Mouse (Mus musculus): ENCODE data around the gene Grpel1. TPM values are rescaled to one million over a fixed set of nuclear protein-coding genes. Genes with fewer than 3 reads are reported as not detected.

The Grpel1 gene
- total RNA-seq, 2 experiments from 2014 or later: 58.7 to 63.3 TPM

DNA sequence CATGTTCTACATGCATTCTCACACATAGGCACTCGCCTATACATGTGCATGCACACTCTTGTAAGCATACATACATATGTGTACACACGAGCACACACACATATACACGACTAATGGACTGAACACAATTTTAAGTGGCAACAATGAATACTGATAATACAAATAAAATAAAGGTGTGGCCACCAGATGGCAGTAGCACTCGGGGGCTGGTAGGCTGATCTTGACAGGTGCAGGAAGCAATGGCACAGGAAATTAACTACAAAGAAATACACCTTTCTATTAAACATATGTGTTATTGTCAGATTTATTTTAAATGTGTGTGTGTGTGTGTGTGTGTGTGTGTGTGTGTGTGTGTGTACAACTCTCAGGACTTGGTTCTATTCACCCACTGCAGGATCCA lies 5.9 kb upstream of the Grpel1 start:
- intact Hi-C loops (cut with DNase I): no loop called here

DNA sequence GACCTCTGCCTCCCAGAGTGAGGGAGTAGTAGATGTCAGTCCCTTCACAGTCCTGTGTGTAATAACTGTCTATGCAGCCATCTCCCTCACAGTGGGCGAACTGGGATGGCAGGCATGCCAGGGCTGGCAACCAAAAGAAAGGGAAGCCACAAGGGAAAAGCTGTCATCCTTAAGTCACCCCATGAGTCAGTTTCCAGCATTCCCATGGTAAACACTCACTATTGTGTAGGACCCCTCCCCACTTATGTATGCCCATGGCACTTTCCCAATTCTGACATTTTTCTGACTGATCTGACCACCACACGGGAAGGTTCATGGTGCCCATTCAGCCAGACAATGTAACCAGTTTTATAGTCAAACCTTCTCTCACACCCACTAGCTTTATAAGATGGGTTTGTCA lies 4.1 kb upstream of the Grpel1 start:
- intact Hi-C loops (cut with DNase I): loop anchor here (5.0 kb wide), 2 partner anchors 72 to 122 kb away; no protein-coding TSS in a partner anchor
- no peak for DNase-seq (ENCODE audit: low spot score)

More for the DNA sequence above, 5.9 kb upstream of the Grpel1 start:
- no peak for DNase-seq (ENCODE audit: low spot score)

DNA sequence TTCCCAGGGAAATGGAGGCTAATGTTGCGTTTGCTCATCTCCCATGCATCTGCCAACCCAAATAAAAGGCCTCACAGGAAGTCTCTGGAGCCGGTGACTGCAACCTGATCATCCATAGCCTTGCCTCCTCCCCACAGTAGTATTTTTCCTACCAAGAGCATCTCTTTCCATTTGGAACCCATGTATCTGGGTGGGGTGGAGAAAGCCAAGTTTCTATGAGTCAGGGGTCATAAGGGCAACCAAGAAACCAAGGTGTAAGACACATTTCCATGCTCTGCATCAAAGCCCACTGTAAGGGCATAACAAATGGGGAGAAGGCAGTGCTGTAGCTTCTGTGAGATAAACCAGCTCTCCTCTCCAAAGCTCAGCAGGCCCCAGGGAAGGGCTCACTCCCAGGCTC lies 3.6 kb upstream of the Grpel1 start:
- no peak for DNase-seq (ENCODE audit: low spot score)
- intact Hi-C loops (cut with DNase I): loop anchor here (5.0 kb wide), 2 partner anchors 71 to 121 kb away; no protein-coding TSS in a partner anchor

DNA sequence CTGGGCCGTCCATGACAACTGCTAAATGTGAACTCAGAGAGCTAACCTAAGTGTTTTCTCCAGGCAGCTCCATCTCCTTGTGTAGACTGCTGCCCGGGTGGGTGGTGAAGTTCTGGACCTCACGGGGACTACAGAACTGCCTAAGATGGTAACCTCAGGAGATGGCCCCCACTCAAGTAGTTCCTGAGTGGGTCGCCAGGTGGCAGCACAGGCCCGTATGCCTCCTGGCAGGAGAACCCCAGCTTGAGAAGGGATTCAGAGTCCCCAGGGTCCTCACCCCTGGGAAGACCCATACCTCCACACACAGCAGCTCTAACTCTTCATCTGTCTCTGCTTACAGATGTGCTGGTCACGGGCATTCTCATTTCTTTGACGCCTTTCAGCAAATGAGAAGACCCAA lies 2.0 kb upstream of the Grpel1 start:
- intact Hi-C loops (cut with DNase I): loop anchor here (1.0 to 5.0 kb wide), 4 partner anchors 27 to 280 kb away; no protein-coding TSS in a partner anchor

GRCm38 (mm10) chr5:36463391-36463790 lies 1.4 kb upstream of the Grpel1 start:
- intact Hi-C loops (cut with DNase I): loop anchor here (2.0 to 5.0 kb wide), 3 partner anchors 69 to 279 kb away; no protein-coding TSS in a partner anchor

More for the DNA sequence above, 2.0 kb upstream of the Grpel1 start:
- DNase-seq (ENCODE audit: low spot score): peak; percentile 44

GRCm38 (mm10) chr5:36465889-36466288 lies 1.1 kb downstream of the Grpel1 start:
- intact Hi-C loops (cut with DNase I): loop anchor here (2.0 kb wide), 1 partner anchor 17 kb away; no protein-coding TSS in a partner anchor
- no peak for DNase-seq (ENCODE audit: low spot score)

More at GRCm38 (mm10) chr5:36463391-36463790, 1.4 kb upstream of the Grpel1 start:
- DNase-seq (ENCODE audit: low spot score): no peak

- DNase-seq (ENCODE audit: low spot score): no peak
- intact Hi-C loops (cut with DNase I): no loop called here
These were observed 6.4 kb downstream of the Grpel1 start for GRCm38 (mm10) chr5:36471206-36471605.

- intact Hi-C loops (cut with DNase I): no loop called here
- DNase-seq (ENCODE audit: low spot score): no peak
These were observed 8.3 kb downstream of the Grpel1 start for GRCm38 (mm10) chr5:36472876-36473655.

- peak; percentile 25 for DNase-seq (ENCODE audit: low spot score)
- intact Hi-C loops (cut with DNase I): no loop called here
These were observed 9.5 kb downstream of the Grpel1 start for GRCm38 (mm10) chr5:36474283-36474682.

DNA sequence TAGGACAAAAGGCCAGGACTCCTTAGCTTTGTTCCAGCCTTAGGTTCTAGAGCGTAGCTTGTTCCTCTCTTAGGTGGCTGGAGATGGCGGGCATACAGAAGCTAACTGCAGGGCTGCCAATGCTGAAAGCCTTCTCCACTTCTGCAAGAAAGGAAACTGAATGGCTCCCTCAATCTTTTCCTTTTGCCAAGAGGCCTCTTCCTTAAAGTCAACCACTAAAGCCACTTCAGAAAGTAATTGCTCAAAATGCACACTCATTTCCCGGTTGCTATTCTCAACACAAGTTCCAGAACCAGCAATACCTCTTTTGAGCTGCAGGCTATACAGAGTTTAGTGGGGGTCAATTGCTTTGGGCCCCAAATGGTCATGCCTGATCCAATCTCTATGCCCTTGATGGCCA lies 12.7 kb downstream of the Grpel1 start:
- DNase-seq (ENCODE audit: low spot score): no peak
- intact Hi-C loops (cut with DNase I): no loop called here

- intact Hi-C loops (cut with DNase I): no loop called here
- no peak for DNase-seq (ENCODE audit: low spot score)
These were observed 14.0 kb downstream of the Grpel1 start for GRCm38 (mm10) chr5:36478540-36479420.

DNA sequence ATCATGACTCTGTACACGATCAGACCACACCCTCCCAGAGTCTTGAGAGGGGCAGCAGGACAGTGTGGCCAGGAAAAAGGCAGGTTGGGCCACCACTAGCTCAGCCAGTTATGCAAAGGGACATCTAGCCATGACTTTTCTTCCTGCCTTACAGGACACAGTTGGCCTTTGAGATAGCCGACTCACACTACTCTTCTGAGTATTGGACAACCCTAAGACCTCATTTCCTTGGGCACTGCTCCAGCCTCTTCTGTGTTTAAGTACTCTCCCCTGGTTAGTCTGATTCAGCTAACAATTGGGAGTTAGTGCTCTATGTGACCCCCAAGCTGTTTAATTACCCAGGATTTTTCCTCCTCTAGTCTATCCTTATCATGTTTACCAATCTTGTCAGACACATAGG lies 14.9 kb downstream of the Grpel1 start:
- intact Hi-C loops (cut with DNase I): no loop called here
- DNase-seq (ENCODE audit: low spot score): no peak

GRCm38 (mm10) chr5:36480398-36480797 lies 15.6 kb downstream of the Grpel1 start:
- intact Hi-C loops (cut with DNase I): no loop called here
- no peak for DNase-seq (ENCODE audit: low spot score)

- no peak for DNase-seq (ENCODE audit: low spot score)
- intact Hi-C loops (cut with DNase I): no loop called here
These were observed 16.3 kb downstream of the Grpel1 start for GRCm38 (mm10) chr5:36481114-36481513.

- peak; percentile 22 for DNase-seq (ENCODE audit: low spot score)
- intact Hi-C loops (cut with DNase I): loop anchor here (2.0 kb wide), 1 partner anchor 19 kb away; the partner anchor contains the start of gene Grpel1
These were observed 18.7 kb downstream of the Grpel1 start for GRCm38 (mm10) chr5:36483203-36484101.

DNA sequence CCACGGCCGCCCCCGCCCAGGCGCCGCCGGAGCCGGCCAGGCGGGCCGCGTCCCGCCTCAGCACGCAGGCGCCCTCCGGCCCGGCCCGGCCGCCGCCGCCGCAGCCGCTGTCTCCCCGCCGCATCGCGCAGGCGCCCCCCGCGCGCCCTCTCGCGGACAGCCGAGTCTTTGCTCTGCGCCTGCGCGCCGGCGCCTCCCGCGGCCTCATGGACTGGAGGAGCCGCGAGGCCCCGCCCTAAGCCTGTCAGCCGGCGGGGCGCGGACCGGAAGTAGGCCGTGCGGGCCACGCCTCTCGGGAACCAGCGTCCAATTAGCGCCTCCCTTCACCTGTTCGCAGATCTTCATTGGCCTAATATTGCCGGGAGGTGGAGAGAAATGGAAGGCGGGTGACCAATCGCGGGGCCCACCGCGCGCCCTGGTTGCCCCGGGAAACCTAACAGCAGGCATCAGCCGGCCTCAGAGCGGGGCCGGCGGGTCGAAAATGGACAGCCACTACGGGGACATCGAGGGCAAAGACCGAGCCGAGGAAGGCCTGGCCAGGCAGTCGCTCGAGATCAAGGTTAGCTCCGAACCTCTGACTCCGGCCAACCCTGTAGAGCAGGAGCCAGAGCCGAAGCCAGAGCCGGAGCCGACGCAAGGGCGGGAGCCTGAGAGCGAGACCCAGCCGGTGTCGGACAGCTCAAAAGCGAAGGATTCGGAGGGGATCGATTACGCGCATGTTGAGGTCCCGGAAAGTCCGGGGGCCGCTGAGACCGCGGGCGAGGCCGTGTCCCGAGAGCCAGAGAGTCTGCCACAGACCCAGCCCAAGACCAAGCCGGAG lies 19.6 kb downstream of the Grpel1 start, which contains the start of the genes Tada2b and Ccdc96:
TSS of gene Tada2b (minus strand) at position 115 of the 820 bp plus-strand sequence.
TSS of gene Ccdc96 (plus strand) at position 418 of the 820 bp plus-strand sequence.
- DNase-seq (ENCODE audit: low spot score): peak; percentile 99
- intact Hi-C loops (cut with DNase I): no loop called here

DNA sequence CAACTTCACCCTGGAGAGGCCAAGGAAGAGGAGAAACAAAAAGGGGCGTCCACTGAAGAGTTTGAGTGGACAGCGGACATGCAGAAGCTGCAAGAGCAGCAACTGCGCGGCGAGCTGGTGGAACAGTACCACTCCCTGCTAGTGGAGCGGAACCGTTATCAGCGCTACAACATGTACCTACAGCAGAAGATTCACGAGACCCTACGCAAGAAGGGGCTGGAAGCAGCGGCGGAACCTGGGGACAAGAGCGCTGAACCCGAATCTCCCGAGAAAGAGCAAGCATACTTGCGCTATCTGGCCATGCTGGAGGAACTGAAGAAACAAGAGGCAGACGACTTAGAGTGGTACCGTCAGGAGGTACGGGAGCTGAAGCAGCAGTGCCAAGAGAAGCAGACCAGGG lies 20.5 kb downstream of the Grpel1 start:
- intact Hi-C loops (cut with DNase I): no loop called here
- no peak for DNase-seq (ENCODE audit: low spot score)

DNA sequence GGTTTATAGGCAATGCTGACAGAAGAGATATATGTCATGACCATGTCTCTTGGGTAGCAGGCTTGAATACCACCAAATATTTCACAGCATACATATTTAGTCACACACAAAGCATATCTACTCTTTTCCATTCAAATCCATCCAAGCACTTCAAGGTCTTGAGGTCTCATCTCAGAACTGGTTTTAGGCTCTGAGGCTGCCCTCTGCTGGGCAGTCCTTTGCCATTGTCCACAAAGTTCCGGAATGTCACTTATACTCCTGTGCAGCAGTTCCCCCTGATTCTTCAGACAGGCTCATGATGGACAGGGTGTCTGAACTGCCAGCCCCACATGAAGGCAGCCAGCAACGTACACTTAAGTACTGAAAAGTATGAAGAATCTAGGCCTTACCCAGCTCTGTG lies 24.4 kb downstream of the Grpel1 start:
- intact Hi-C loops (cut with DNase I): no loop called here
- no peak for DNase-seq (ENCODE audit: low spot score)

All from heart, postnatal 25 days (tissue).